Mouse (Mus musculus): ENCODE data around the gene Rab5c. TPM values are rescaled to one million over a fixed set of nuclear protein-coding genes. Genes with fewer than 3 reads are reported as not detected.

Rab5c gene
- 58.8 and 63.3 TPM in 2 replicates for polyA plus RNA-seq (2014; fragmentation: Nextera tagmentation; extraction: Ambion mirVana)

DNA sequence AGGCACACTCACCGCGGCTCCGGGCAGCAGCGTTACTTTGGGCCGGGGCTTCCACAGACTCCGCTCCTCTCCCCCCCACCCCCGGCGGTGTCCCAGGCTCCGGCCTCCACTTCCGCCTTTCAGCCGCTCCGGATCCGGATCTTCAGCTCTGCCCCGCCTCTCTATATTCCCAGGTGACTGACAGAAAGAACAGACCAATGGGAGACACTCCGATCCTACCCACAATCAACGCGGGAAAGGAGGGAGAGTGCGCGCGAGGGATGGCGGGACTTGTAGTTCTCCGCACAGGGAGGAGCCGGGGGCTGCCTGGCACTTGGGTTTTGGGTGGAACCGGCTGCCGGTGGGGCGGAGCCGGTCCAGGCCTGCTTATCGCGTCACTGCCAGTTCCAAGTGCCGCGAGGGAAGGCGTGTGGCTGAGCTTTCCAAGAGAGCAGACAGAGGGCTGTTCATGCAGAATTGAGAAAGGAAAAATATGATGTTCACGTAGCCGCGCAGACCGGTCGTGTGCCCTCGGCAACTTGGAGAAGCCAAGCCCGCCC is at the start of gene Rab5c:
Rab5c (minus strand) TSS at position 150 of the 539 bp plus-strand sequence.
- no peaks in the 10 kb centered on the region for H3K27me3 ChIP-seq (ENCODE audit: control insufficient read depth, insufficient read depth, low read length)
- no peak within 1 kb of the TSS for H3K27ac ChIP-seq (ENCODE audit: low read depth, low read length)
- peaks cover 11% of the 10 kb centered on the region for H3K4me1 ChIP-seq (ENCODE audit: control insufficient read depth, insufficient read depth, low read length)
- no peaks in the 10 kb centered on the region for H3K9me3 ChIP-seq (ENCODE audit: control insufficient read depth, low read length)
- H3K36me3 ChIP-seq (ENCODE audit: control insufficient read depth, insufficient read depth, low read length) = no peaks in the 10 kb centered on the region
- ATAC-seq (ENCODE audit: insufficient read depth, low FRiP score, low TSS enrichment) = peak; percentile 99
- peak; percentile 98 for DNase-seq (ENCODE audit: low spot score)
- H3K9ac ChIP-seq (ENCODE audit: low read length) = peak within 1 kb of the TSS; percentile 91
- H3K4me3 ChIP-seq (ENCODE audit: low read depth, low read length) = peak within 1 kb of the TSS; percentile 96
- under 1% methylated on average over 39 of the region's 39 CpGs for WGBS
- H3K4me2 ChIP-seq (ENCODE audit: low read depth) = peak within 1 kb of the TSS; percentile 83

DNA sequence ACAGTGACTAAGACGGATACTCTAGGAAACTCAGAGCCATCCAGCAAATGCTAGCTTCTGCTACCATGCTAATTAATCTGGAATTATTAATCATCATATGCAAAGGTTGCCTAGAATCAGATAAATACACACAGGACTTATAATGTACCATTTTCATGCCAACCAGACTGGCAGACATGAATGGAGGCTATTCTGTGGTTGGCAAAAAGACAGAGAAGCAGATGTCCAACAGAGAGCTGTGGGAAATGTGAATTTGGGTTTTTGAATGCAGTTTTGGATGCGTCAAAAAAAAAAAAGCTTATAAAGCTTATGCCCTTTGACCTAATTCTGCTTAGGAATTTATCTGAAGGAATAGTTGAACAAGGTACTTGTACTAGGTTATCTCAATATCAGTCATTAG is 47.8 kb upstream of the Rab5c start:
- no peak for DNase-seq (ENCODE audit: low spot score)
- Histone ChIP-seq H3K9me3 (ENCODE audit: control insufficient read depth, low read length) (no peaks in the 10 kb centered on the region), H3K27ac (ENCODE audit: low read depth, low read length) (no peak overlapping the region), H3K36me3 (ENCODE audit: control insufficient read depth, insufficient read depth, low read length) (no peaks in the 10 kb centered on the region), H3K4me1 (ENCODE audit: control insufficient read depth, insufficient read depth, low read length) (no peaks in the 10 kb centered on the region), H3K27me3 (ENCODE audit: control insufficient read depth, insufficient read depth, low read length) (no peaks in the 10 kb centered on the region), H3K9ac (ENCODE audit: low read length) (no peak overlapping the region), H3K4me2 (ENCODE audit: low read depth) (no peak overlapping the region), H3K4me3 (ENCODE audit: low read depth, low read length) (no peak overlapping the region)
- 90% methylated on average over 2 of the region's 2 CpGs for WGBS
- ATAC-seq (ENCODE audit: insufficient read depth, low FRiP score, low TSS enrichment) = no peak

DNA sequence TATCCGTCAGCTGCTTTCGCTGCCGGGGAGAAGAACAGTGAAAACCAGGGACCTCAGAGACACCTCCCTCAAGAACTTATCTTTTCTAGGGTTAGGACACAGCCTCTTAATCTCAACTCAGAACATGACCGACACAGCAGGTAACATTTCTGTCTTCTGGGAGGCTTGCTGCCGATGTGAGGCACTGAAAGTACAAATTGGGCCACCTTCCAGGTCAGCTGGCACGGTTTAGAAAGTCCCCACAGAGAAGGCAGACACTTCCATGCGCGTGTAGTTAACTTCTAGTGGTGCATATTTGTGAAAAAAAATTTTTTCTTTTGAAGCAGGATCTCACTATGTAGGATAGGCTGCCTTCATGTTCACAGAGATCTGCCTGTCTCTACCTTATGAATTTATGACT is 46.3 kb upstream of the Rab5c start:
- WGBS = 90% methylated on average over 8 of the region's 8 CpGs
- Histone ChIP-seq H3K27ac (ENCODE audit: low read depth, low read length) (no peak overlapping the region), H3K4me3 (ENCODE audit: low read depth, low read length) (no peak overlapping the region), H3K9me3 (ENCODE audit: control insufficient read depth, low read length) (no peaks in the 10 kb centered on the region), H3K4me1 (ENCODE audit: control insufficient read depth, insufficient read depth, low read length) (no peaks in the 10 kb centered on the region), H3K27me3 (ENCODE audit: control insufficient read depth, insufficient read depth, low read length) (no peaks in the 10 kb centered on the region), H3K9ac (ENCODE audit: low read length) (no peak overlapping the region), H3K36me3 (ENCODE audit: control insufficient read depth, insufficient read depth, low read length) (no peaks in the 10 kb centered on the region), H3K4me2 (ENCODE audit: low read depth) (no peak overlapping the region)
- DNase-seq (ENCODE audit: low spot score) (no peak), ATAC-seq (ENCODE audit: insufficient read depth, low FRiP score, low TSS enrichment) (no peak)

DNA sequence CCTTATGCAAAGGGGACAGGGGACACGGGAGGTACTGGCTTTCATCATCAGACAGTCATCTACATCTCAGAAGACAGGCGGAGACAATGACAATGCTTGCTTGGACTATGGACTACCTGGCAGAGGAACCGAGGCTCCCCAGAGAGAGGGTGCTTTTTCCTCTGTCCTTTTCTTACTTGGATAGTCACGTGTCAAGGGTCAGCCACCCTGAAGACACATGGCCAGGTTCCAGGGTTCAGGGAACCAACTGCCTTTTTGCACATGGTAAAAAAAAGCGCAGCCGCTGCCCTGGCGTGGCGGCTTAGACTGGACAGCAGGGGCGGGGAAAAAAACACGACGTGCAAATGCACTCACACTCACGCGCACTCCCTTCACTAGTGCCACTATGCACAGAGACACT is 44.6 kb upstream of the Rab5c start:
- WGBS = 88% methylated on average over 13 of the region's 13 CpGs
- Histone ChIP-seq H3K4me2 (ENCODE audit: low read depth) (no peak overlapping the region), H3K4me3 (ENCODE audit: low read depth, low read length) (no peak overlapping the region), H3K9ac (ENCODE audit: low read length) (no peak overlapping the region), H3K9me3 (ENCODE audit: control insufficient read depth, low read length) (no peaks in the 10 kb centered on the region), H3K36me3 (ENCODE audit: control insufficient read depth, insufficient read depth, low read length) (no peaks in the 10 kb centered on the region), H3K27ac (ENCODE audit: low read depth, low read length) (no peak overlapping the region), H3K4me1 (ENCODE audit: control insufficient read depth, insufficient read depth, low read length) (no peaks in the 10 kb centered on the region), H3K27me3 (ENCODE audit: control insufficient read depth, insufficient read depth, low read length) (no peaks in the 10 kb centered on the region)
- no peak for ATAC-seq (ENCODE audit: insufficient read depth, low FRiP score, low TSS enrichment)
- DNase-seq (ENCODE audit: low spot score) = no peak

DNA sequence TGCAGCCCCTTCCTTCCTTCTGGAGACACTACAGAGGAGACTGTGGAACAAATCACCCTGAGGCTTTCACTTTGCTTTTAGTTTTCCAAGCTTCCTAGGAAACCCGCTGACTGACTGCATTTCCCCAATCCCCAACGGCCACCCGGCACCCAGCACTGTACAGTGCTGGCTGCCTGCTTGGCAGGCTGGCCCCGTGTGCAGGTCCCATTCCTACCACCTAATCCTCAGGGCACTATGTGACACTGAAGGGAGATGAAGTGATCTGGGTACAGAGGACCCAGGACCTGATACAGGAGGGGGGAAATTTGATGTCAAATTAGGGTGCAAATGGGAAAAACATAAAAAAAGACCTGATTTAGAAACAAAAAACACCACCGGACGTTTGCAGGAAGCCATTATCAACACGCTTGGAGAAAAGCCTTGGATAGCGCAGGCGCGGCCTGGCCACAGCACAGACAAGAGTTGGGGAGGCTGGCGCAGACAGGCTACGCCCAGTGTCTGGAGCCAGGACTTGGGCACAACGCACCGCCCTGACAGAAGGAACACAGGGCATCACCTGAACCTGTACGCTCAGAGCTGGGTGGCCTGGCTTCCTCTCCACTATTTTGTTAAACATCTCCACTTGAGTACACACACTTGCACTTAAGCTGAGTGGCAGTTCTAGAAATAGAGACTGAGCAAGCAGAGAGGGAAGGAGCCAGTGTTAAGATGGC is 43.9 kb upstream of the Rab5c start:
- whole genome bisulfite sequencing = 92% methylated on average over 15 of the region's 15 CpGs
- no peaks in the 10 kb centered on the region for H3K9me3 ChIP-seq (ENCODE audit: control insufficient read depth, low read length)

DNA sequence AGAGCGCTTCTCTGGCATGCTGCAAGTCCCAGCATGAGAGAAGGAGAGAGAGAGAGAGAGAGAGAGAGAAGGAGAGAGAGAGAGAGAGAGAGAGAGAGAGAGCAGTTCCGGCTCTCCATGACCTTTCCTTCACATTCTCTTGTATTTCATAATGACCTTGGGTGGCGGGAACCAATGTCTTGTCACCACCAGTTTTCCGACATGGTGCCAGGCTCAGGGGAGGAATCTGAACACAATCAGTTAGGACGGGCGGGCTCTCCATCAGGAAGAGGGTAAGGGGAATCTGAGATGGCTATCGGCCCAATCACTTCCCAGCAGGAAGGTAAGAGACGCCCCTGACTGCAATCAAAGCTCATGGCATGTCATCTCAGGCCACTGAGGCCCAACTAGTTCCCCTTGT is 42.2 kb upstream of the Rab5c start:
- Histone ChIP-seq H3K36me3 (ENCODE audit: control insufficient read depth, insufficient read depth, low read length) (no peaks in the 10 kb centered on the region), H3K9me3 (ENCODE audit: control insufficient read depth, low read length) (no peaks in the 10 kb centered on the region), H3K4me1 (ENCODE audit: control insufficient read depth, insufficient read depth, low read length) (no peaks in the 10 kb centered on the region), H3K4me2 (ENCODE audit: low read depth) (no peak overlapping the region), H3K9ac (ENCODE audit: low read length) (no peak overlapping the region), H3K4me3 (ENCODE audit: low read depth, low read length) (no peak overlapping the region), H3K27me3 (ENCODE audit: control insufficient read depth, insufficient read depth, low read length) (no peaks in the 10 kb centered on the region), H3K27ac (ENCODE audit: low read depth, low read length) (no peak overlapping the region)
- ATAC-seq (ENCODE audit: insufficient read depth, low FRiP score, low TSS enrichment) (no peak), DNase-seq (ENCODE audit: low spot score) (no peak)
- 82% methylated on average over 8 of the region's 8 CpGs for WGBS

More for the DNA sequence above, 43.9 kb upstream of the Rab5c start:
- ATAC-seq (ENCODE audit: insufficient read depth, low FRiP score, low TSS enrichment) = no peak
- H3K4me1 ChIP-seq (ENCODE audit: control insufficient read depth, insufficient read depth, low read length) = no peaks in the 10 kb centered on the region
- no peaks in the 10 kb centered on the region for H3K36me3 ChIP-seq (ENCODE audit: control insufficient read depth, insufficient read depth, low read length)
- H3K4me2 ChIP-seq (ENCODE audit: low read depth) = no peak overlapping the region
- no peaks in the 10 kb centered on the region for H3K27me3 ChIP-seq (ENCODE audit: control insufficient read depth, insufficient read depth, low read length)
- no peak for DNase-seq (ENCODE audit: low spot score)
- no peak overlapping the region for H3K9ac ChIP-seq (ENCODE audit: low read length)
- no peak overlapping the region for H3K4me3 ChIP-seq (ENCODE audit: low read depth, low read length)
- H3K27ac ChIP-seq (ENCODE audit: low read depth, low read length) = no peak overlapping the region

DNA sequence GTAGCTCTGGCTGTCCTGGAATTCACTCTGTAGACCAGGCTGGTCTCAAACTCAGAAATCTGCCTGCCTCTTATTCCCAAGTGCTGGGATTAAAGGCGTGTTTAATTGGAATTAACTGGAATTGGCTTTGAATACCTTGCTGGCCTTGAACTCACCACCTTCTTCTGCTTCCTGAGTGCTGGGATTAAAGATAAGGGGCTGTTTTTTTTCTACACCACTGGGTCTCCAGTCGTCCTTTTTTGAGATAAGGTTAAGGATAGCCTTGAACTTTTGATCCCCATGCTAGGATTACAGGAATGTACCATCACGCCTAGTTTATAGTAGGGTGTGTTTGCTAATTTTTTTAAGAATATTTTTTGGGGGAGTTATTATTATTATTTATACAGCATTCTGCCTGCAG is 40.1 kb upstream of the Rab5c start:
- Histone ChIP-seq H3K27ac (ENCODE audit: low read depth, low read length) (no peak overlapping the region), H3K4me2 (ENCODE audit: low read depth) (no peak overlapping the region), H3K27me3 (ENCODE audit: control insufficient read depth, insufficient read depth, low read length) (no peaks in the 10 kb centered on the region), H3K9ac (ENCODE audit: low read length) (no peak overlapping the region), H3K4me1 (ENCODE audit: control insufficient read depth, insufficient read depth, low read length) (no peaks in the 10 kb centered on the region), H3K36me3 (ENCODE audit: control insufficient read depth, insufficient read depth, low read length) (no peaks in the 10 kb centered on the region), H3K4me3 (ENCODE audit: low read depth, low read length) (no peak overlapping the region), H3K9me3 (ENCODE audit: control insufficient read depth, low read length) (no peaks in the 10 kb centered on the region)
- ATAC-seq (ENCODE audit: insufficient read depth, low FRiP score, low TSS enrichment) (no peak), DNase-seq (ENCODE audit: low spot score) (no peak)
- WGBS = 71% methylated on average over 3 of the region's 3 CpGs

DNA sequence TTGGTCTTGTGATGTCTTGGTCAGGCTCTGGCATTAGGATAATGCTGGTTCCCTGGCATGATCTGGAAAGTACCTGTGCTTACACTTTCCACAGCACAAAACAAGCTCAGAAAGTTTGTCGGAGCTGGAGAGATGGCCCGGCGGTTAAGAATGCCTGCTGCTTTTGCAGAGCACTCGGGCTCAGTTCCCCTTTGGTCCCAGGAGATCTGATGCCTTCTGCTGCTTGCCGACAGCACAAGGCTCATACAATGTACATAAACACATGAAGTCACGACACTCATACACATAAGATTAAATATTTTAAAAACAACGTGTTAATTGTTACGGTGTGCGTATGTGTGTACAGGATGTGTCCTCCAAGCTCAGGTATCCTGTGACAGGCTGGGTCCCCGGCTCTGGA is 37.9 kb upstream of the Rab5c start:
- H3K9ac ChIP-seq (ENCODE audit: low read length) = no peak overlapping the region
- no peak overlapping the region for H3K4me3 ChIP-seq (ENCODE audit: low read depth, low read length)
- no peak for DNase-seq (ENCODE audit: low spot score)
- 86% methylated on average over 10 of the region's 10 CpGs for WGBS
- H3K4me1 ChIP-seq (ENCODE audit: control insufficient read depth, insufficient read depth, low read length) = no peaks in the 10 kb centered on the region
- no peaks in the 10 kb centered on the region for H3K27me3 ChIP-seq (ENCODE audit: control insufficient read depth, insufficient read depth, low read length)
- H3K4me2 ChIP-seq (ENCODE audit: low read depth) = no peak overlapping the region
- no peak overlapping the region for H3K27ac ChIP-seq (ENCODE audit: low read depth, low read length)
- no peaks in the 10 kb centered on the region for H3K9me3 ChIP-seq (ENCODE audit: control insufficient read depth, low read length)
- H3K36me3 ChIP-seq (ENCODE audit: control insufficient read depth, insufficient read depth, low read length) = no peaks in the 10 kb centered on the region
- no peak for ATAC-seq (ENCODE audit: insufficient read depth, low FRiP score, low TSS enrichment)

DNA sequence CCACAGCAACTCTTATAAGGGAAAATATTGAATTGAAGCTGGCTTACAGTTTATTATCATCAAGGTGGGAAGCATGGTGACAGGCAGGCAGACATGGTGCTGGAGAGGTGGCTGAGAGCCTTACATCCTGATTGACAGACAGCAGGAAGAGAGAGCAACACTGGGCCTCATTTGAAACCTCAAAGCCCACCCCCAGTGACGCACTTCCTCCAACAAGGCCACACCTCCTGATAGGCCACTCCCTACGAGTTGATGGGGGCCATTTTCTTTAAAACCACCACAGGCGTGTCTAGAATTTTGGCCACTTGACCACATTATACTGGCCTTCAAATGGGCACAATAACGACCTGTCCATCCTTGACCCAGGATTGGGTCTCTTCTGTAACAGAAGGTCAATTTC is 36.2 kb upstream of the Rab5c start:
- H3K36me3 ChIP-seq (ENCODE audit: control insufficient read depth, insufficient read depth, low read length) = no peaks in the 10 kb centered on the region
- no peak overlapping the region for H3K27ac ChIP-seq (ENCODE audit: low read depth, low read length)
- no peak overlapping the region for H3K9ac ChIP-seq (ENCODE audit: low read length)
- 87% methylated on average over 4 of the region's 4 CpGs for WGBS
- DNase-seq (ENCODE audit: low spot score) (no peak), ATAC-seq (ENCODE audit: insufficient read depth, low FRiP score, low TSS enrichment) (no peak)
- no peaks in the 10 kb centered on the region for H3K9me3 ChIP-seq (ENCODE audit: control insufficient read depth, low read length)
- H3K4me1 ChIP-seq (ENCODE audit: control insufficient read depth, insufficient read depth, low read length) = no peaks in the 10 kb centered on the region
- no peak overlapping the region for H3K4me2 ChIP-seq (ENCODE audit: low read depth)
- H3K27me3 ChIP-seq (ENCODE audit: control insufficient read depth, insufficient read depth, low read length) = no peaks in the 10 kb centered on the region
- no peak overlapping the region for H3K4me3 ChIP-seq (ENCODE audit: low read depth, low read length)
